Mouse (Mus musculus) thymus, postnatal 0 days (tissue): ENCODE measurements around the gene Gm4177. TPM values are rescaled to one million over a fixed set of nuclear protein-coding genes. Genes with fewer than 3 reads are reported as not detected.
"Not testable (repeated sequence)": the region's sequence is repeated elsewhere in the genome, so short reads cannot be mapped to it uniquely, and the experiment has no call there.

Source experiments
- DNase-seq: peaks from one replicate; pipeline ENCODE4 v3.0.0-alpha.2; 2015; ENCODE audit warnings: low spot score
- polyA plus RNA-seq: library from polyadenylated mRNA; unstranded; fragments of >200 nt; fragmentation: Nextera tagmentation; extraction: Ambion mirVana; gene quantifications from 2 replicates; pipeline ENCODE4 v1.2.1, GENCODE M21; 2015

The Gm4177 gene
- not detected in 2 replicates for polyA plus RNA-seq

DNA sequence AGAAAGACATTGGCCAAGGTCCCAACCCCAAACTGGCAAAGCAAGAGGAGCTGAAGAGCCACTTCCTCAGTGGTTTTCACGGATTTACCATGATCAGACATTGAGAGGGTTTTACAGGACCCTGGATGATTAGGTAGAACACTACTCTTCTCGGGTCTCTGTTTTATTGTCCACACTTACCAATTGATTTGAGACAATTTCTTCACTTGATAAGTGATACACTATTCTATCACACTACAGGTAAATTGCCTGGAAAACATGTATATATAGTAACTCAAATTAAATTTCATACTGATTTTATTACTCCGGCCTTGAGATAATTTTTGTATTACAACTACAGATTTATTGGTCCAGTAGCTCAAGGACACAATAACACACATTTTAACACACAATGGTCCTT, at the start of gene Gm4177:
Gene Gm4177, minus strand, starts transcription at position 101 of the 400 bp plus-strand sequence.
- DNase-seq: not testable (repeated sequence)

DNA sequence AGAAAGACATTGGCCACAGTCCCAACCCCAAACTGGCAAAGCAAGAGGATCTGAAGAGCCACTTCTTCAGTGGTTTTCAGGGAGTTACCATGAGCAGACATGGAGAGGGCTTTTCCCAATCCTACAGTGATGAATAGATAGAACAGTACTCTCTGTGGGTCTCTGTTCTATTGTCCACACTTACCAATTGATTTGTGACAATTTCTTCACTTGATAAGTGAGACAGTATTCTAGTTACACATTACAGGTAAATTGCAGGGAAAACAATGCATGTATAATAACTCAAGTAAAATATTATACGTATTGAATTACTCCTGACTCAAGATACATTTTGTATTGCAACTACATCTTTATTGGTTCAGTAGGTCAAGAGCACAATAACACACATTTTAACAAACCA, 47.6 kb upstream of the Gm4177 start, which contains the start of gene Gm5725:
Gene Gm5725, minus strand, starts transcription at position 101 of the 400 bp plus-strand sequence.
- not testable (repeated sequence) for DNase-seq

DNA sequence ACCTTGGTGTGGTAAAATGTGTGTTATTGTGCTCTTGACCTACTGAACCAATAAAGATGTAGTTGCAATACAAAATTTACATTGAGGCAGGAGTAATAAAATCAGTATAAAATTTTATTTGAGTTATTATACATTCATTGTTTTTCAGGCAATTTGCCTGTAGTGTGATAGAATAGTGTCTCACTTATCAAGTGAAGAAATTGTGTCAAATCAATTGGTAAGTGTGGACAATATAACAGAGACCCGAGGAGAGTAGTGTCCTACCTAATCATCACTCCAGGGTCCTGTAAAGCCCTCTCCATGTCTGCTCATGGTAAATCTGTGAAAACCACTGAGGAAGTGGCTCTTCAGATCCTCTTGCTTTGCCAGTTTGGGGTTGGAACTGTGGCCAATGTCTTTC, 35.5 kb upstream of the Gm4177 start, which contains the start of gene Vmn1r135:
Gene Vmn1r135, plus strand, starts transcription at position 301 of the 400 bp plus-strand sequence.
- DNase-seq: not testable (repeated sequence)

DNA sequence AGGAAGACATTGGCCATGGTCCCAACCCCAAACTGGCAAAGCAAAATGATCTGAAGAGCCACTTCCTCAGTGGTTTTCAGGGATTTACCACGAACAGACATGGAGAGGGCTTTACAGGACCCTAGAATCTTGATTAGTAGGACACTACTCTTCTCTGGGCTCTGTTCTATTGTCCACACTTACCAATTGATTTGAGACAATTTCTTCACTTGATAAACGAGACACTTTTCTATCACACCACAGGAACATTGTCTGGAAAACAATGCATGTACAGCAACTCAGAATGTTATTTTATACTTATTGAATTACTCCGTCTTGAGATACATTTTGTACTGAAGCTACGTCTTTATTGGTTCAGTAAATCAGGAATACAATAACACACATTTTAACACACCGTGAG, 35.2 kb downstream of the Gm4177 start, which contains the start of gene Gm4175:
Gene Gm4175, minus strand, starts transcription at position 101 of the 400 bp plus-strand sequence.
- not testable (repeated sequence) for DNase-seq

Other genes with a start within 250 kb of the Gm4177 start
- not detected in 2 replicates for gene Vmn1r132, start 182.6 kb downstream of the Gm4177 start, polyA plus RNA-seq
- not detected in 2 replicates for gene Gm4175, start 35.3 kb downstream of the Gm4177 start, polyA plus RNA-seq
- gene Vmn1r135, start 35.6 kb upstream of the Gm4177 start, polyA plus RNA-seq: not detected in 2 replicates
- not detected in 2 replicates for gene Gm5725, start 47.5 kb upstream of the Gm4177 start, polyA plus RNA-seq
- gene Gm5891, start 124.6 kb upstream of the Gm4177 start, polyA plus RNA-seq: not detected in 2 replicates
- gene Vmn1r137, start 197.9 kb upstream of the Gm4177 start, polyA plus RNA-seq: not detected in 2 replicates
- gene Vmn1r138, start 232.2 kb upstream of the Gm4177 start, polyA plus RNA-seq: not detected in 2 replicates